Mouse (Mus musculus): ENCODE results near the gene March8. TPM values are rescaled to one million over a fixed set of nuclear protein-coding genes. Genes with fewer than 3 reads are reported as not detected.

The March8 gene
- 24.0 and 24.3 TPM in 2 replicates for polyA plus RNA-seq (2016; fragmentation: Nextera tagmentation; extraction: Ambion mirVana)

GRCm38 (mm10) chr6:116337835-116338501 lies at the start of gene March8:
Gene March8 (plus strand): TSS chr6:116338024.
- under 1% methylated on average over 75 of the region's 75 CpGs for WGBS
- H3K4me2 ChIP-seq: peak within 1 kb of the TSS; percentile 63
- H3K4me1 ChIP-seq (replicated peaks): no peaks in the 10 kb centered on the region
- H3K36me3 ChIP-seq: no peaks in the 10 kb centered on the region
- ATAC-seq (ENCODE audit: insufficient number of reproducible peaks, insufficient read depth, low FRiP score, low TSS enrichment, low read depth): peak; percentile 94
- no peaks in the 10 kb centered on the region for H3K27me3 ChIP-seq
- peak within 1 kb of the TSS; percentile 53; the same call in 1 of the 2 replicates for H3K27ac ChIP-seq
- H3K4me3 ChIP-seq (replicated peaks): peak within 1 kb of the TSS; percentile 97
- H3K9ac ChIP-seq (replicated peaks): peak within 1 kb of the TSS; percentile 84
- no peaks in the 10 kb centered on the region for H3K9me3 ChIP-seq

GRCm38 (mm10) chr6:116311411-116311810 lies 26.4 kb upstream of the March8 start:
- Histone ChIP-seq H3K4me1 (replicated peaks) (0 out of 2 replicates have a peak, but pooled peaks cover 2% of the 10 kb centered on the region), H3K9me3 (no peaks in the 10 kb centered on the region), H3K27ac (no peak overlapping the region), H3K4me3 (replicated peaks) (no peak overlapping the region), H3K27me3 (no peaks in the 10 kb centered on the region), H3K9ac (replicated peaks) (no peak overlapping the region), H3K36me3 (no peaks in the 10 kb centered on the region), H3K4me2 (no peak overlapping the region)
- ATAC-seq (ENCODE audit: insufficient number of reproducible peaks, insufficient read depth, low FRiP score, low TSS enrichment, low read depth): no peak
- 90% methylated on average over 2 of the region's 2 CpGs for WGBS

- H3K27me3 ChIP-seq: no peaks in the 10 kb centered on the region
- no peaks in the 10 kb centered on the region for H3K36me3 ChIP-seq
- 82% methylated on average over 3 of the region's 3 CpGs for WGBS
- H3K9ac ChIP-seq (replicated peaks): no peak overlapping the region
- H3K4me2 ChIP-seq: no peak overlapping the region
- no peak overlapping the region for H3K27ac ChIP-seq
- ATAC-seq (ENCODE audit: insufficient number of reproducible peaks, insufficient read depth, low FRiP score, low TSS enrichment, low read depth): no peak
- H3K4me1 ChIP-seq (replicated peaks): 0 out of 2 replicates have a peak, but pooled peaks cover 5% of the 10 kb centered on the region
- H3K9me3 ChIP-seq: no peaks in the 10 kb centered on the region
- H3K4me3 ChIP-seq (replicated peaks): no peak overlapping the region
These were observed 18.6 kb upstream of the March8 start for GRCm38 (mm10) chr6:116319259-116319658.

GRCm38 (mm10) chr6:116326641-116327040 lies 11.2 kb upstream of the March8 start:
- Histone ChIP-seq H3K27ac (no peak overlapping the region), H3K9me3 (no peaks in the 10 kb centered on the region), H3K4me1 (replicated peaks) (no peaks in the 10 kb centered on the region), H3K36me3 (no peaks in the 10 kb centered on the region), H3K27me3 (no peaks in the 10 kb centered on the region), H3K4me3 (replicated peaks) (no peak overlapping the region), H3K9ac (replicated peaks) (no peak overlapping the region), H3K4me2 (no peak overlapping the region)
- 81% methylated on average over 3 of the region's 3 CpGs for WGBS
- no peak for ATAC-seq (ENCODE audit: insufficient number of reproducible peaks, insufficient read depth, low FRiP score, low TSS enrichment, low read depth)

GRCm38 (mm10) chr6:116331396-116331795 lies 6.4 kb upstream of the March8 start:
- Histone ChIP-seq H3K36me3 (no peaks in the 10 kb centered on the region), H3K9ac (replicated peaks) (no peak overlapping the region), H3K4me1 (replicated peaks) (no peaks in the 10 kb centered on the region), H3K4me3 (replicated peaks) (no peak overlapping the region), H3K27me3 (no peaks in the 10 kb centered on the region), H3K9me3 (no peaks in the 10 kb centered on the region), H3K4me2 (no peak overlapping the region), H3K27ac (no peak overlapping the region)
- 97% methylated on average over 2 of the region's 2 CpGs for WGBS
- ATAC-seq (ENCODE audit: insufficient number of reproducible peaks, insufficient read depth, low FRiP score, low TSS enrichment, low read depth): no peak

- Histone ChIP-seq H3K9me3 (no peaks in the 10 kb centered on the region), H3K4me1 (replicated peaks) (no peaks in the 10 kb centered on the region), H3K27ac (no peak overlapping the region), H3K4me2 (peak overlapping the region; percentile 63), H3K36me3 (no peaks in the 10 kb centered on the region), H3K27me3 (no peaks in the 10 kb centered on the region), H3K4me3 (replicated peaks) (peak overlapping the region; percentile 97), H3K9ac (replicated peaks) (peak overlapping the region; percentile 84)
- peak; percentile 43; the same call in 1 of the 2 replicates for ATAC-seq (ENCODE audit: insufficient number of reproducible peaks, insufficient read depth, low FRiP score, low TSS enrichment, low read depth)
- WGBS: 2% methylated on average over 7 of the region's 7 CpGs
These were observed 374 bp upstream of the March8 start for GRCm38 (mm10) chr6:116337466-116337834.

GRCm38 (mm10) chr6:116338520-116338919 lies 696 bp downstream of the March8 start:
- ATAC-seq (ENCODE audit: insufficient number of reproducible peaks, insufficient read depth, low FRiP score, low TSS enrichment, low read depth): no peak
- Histone ChIP-seq H3K4me2 (peak overlapping the region; percentile 63), H3K4me1 (replicated peaks) (no peaks in the 10 kb centered on the region), H3K27ac (no peak overlapping the region; the same call in 1 of the 2 replicates), H3K9ac (replicated peaks) (peak overlapping the region; percentile 84), H3K9me3 (no peaks in the 10 kb centered on the region), H3K4me3 (replicated peaks) (peak overlapping the region; percentile 97), H3K36me3 (no peaks in the 10 kb centered on the region), H3K27me3 (no peaks in the 10 kb centered on the region)
- WGBS: 12% methylated on average over 8 of the region's 8 CpGs

- no peaks in the 10 kb centered on the region for H3K4me1 ChIP-seq (replicated peaks)
- ATAC-seq (ENCODE audit: insufficient number of reproducible peaks, insufficient read depth, low FRiP score, low TSS enrichment, low read depth): no peak
- no peaks in the 10 kb centered on the region for H3K27me3 ChIP-seq
- no peak overlapping the region for H3K27ac ChIP-seq
- no peaks in the 10 kb centered on the region for H3K9me3 ChIP-seq
- H3K4me2 ChIP-seq: peak overlapping the region; percentile 63
- 86% methylated on average over 5 of the region's 5 CpGs for WGBS
- no peak overlapping the region for H3K9ac ChIP-seq (replicated peaks)
- H3K36me3 ChIP-seq: no peaks in the 10 kb centered on the region
- no peak overlapping the region for H3K4me3 ChIP-seq (replicated peaks)
These were observed 1.3 kb downstream of the March8 start for GRCm38 (mm10) chr6:116339088-116339487.

- Histone ChIP-seq H3K27me3 (no peaks in the 10 kb centered on the region), H3K9me3 (no peaks in the 10 kb centered on the region), H3K27ac (no peak overlapping the region), H3K4me3 (replicated peaks) (no peak overlapping the region), H3K4me1 (replicated peaks) (no peaks in the 10 kb centered on the region), H3K9ac (replicated peaks) (no peak overlapping the region), H3K36me3 (no peaks in the 10 kb centered on the region), H3K4me2 (no peak overlapping the region)
- no peak for ATAC-seq (ENCODE audit: insufficient number of reproducible peaks, insufficient read depth, low FRiP score, low TSS enrichment, low read depth)
- WGBS: 88% methylated on average over 1 of the region's 1 CpGs
These were observed 2.7 kb downstream of the March8 start for GRCm38 (mm10) chr6:116340521-116340920.

GRCm38 (mm10) chr6:116347953-116348352 lies 10.1 kb downstream of the March8 start:
- Histone ChIP-seq H3K27ac (no peak overlapping the region), H3K4me3 (replicated peaks) (no peak overlapping the region), H3K4me1 (replicated peaks) (no peaks in the 10 kb centered on the region), H3K9ac (replicated peaks) (no peak overlapping the region), H3K36me3 (no peaks in the 10 kb centered on the region), H3K4me2 (no peak overlapping the region), H3K9me3 (no peaks in the 10 kb centered on the region), H3K27me3 (no peaks in the 10 kb centered on the region)
- WGBS: 87% methylated on average over 2 of the region's 2 CpGs
- ATAC-seq (ENCODE audit: insufficient number of reproducible peaks, insufficient read depth, low FRiP score, low TSS enrichment, low read depth): no peak

GRCm38 (mm10) chr6:116349997-116350396 lies 12.2 kb downstream of the March8 start:
- H3K9ac ChIP-seq (replicated peaks): no peak overlapping the region
- WGBS: 80% methylated on average over 3 of the region's 3 CpGs
- no peaks in the 10 kb centered on the region for H3K4me1 ChIP-seq (replicated peaks)
- no peaks in the 10 kb centered on the region for H3K9me3 ChIP-seq
- H3K4me3 ChIP-seq (replicated peaks): no peak overlapping the region
- no peak overlapping the region for H3K4me2 ChIP-seq
- no peaks in the 10 kb centered on the region for H3K36me3 ChIP-seq
- H3K27me3 ChIP-seq: no peaks in the 10 kb centered on the region
- H3K27ac ChIP-seq: no peak overlapping the region
- no peak for ATAC-seq (ENCODE audit: insufficient number of reproducible peaks, insufficient read depth, low FRiP score, low TSS enrichment, low read depth)

- H3K27me3 ChIP-seq: no peaks in the 10 kb centered on the region
- H3K9me3 ChIP-seq: no peaks in the 10 kb centered on the region
- no peak for ATAC-seq (ENCODE audit: insufficient number of reproducible peaks, insufficient read depth, low FRiP score, low TSS enrichment, low read depth)
- H3K4me3 ChIP-seq (replicated peaks): no peak overlapping the region
- H3K4me1 ChIP-seq (replicated peaks): no peaks in the 10 kb centered on the region
- no peak overlapping the region for H3K27ac ChIP-seq
- no peak overlapping the region for H3K4me2 ChIP-seq
- WGBS: 81% methylated on average over 6 of the region's 6 CpGs
- no peak overlapping the region for H3K9ac ChIP-seq (replicated peaks)
- no peaks in the 10 kb centered on the region for H3K36me3 ChIP-seq
These were observed 12.8 kb downstream of the March8 start for GRCm38 (mm10) chr6:116350643-116351042.
